Mouse (Mus musculus): ENCODE measurements around the gene Dcst2. TPM values are rescaled to one million over a fixed set of nuclear protein-coding genes. Genes with fewer than 3 reads are reported as not detected.

The Dcst2 gene
- polyA plus RNA-seq, 1 experiment from 2014 or later = 10.0 TPM

GRCm38 (mm10) chr3:89330346-89330745 is 31.4 kb upstream of the Dcst2 start:
- H3K36me3 ChIP-seq (ENCODE audit: control insufficient read depth, insufficient read depth) = peaks cover 23% of the 10 kb centered on the region
- ATAC-seq = no peak
- no peaks in the 10 kb centered on the region for H3K9me3 ChIP-seq (ENCODE audit: control insufficient read depth)
- no peak for TF ChIP-seq CTCF (IDR thresholded peaks at IDR 0.05; ENCODE audit: low read depth)
- no peak overlapping the region for H3K4me3 ChIP-seq (ENCODE audit: low read depth, low read length)
- WGBS = 71% methylated on average over 3 of the region's 3 CpGs
- H3K27ac ChIP-seq (ENCODE audit: low read depth, low read length) = no peak overlapping the region
- H3K9ac ChIP-seq (ENCODE audit: low read depth, low read length) = no peak overlapping the region
- H3K4me1 ChIP-seq (replicated peaks; ENCODE audit: control insufficient read depth, insufficient read depth, low read length) = no peaks in the 10 kb centered on the region
- H3K4me2 ChIP-seq (replicated peaks; ENCODE audit: low read depth) = no peak overlapping the region
- no peaks in the 10 kb centered on the region for H3K27me3 ChIP-seq (replicated peaks; ENCODE audit: control insufficient read depth, insufficient read depth, low read length)

DNA sequence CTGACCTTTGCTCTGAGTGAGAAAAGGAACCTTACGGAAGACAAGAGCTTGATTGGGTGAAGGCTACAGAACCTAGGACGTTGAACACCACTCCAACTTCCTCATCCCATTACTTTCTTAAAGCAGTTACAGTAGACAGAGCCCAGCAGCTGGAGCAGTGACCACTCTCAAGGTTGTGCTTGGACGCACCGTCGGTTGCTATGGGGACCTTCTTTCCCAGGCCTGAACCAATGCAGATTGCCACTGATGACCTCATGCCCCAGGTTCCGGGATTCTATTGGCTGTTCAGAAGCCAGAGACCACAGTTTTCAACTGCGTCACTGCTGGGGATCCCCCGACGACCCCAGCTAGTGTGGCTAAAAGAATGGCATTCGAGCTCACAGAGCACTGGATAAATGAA is 30.8 kb upstream of the Dcst2 start:
- no peak for TF ChIP-seq CTCF (IDR thresholded peaks at IDR 0.05; ENCODE audit: low read depth)
- ATAC-seq = no peak
- H3K9ac ChIP-seq (ENCODE audit: low read depth, low read length) = no peak overlapping the region
- no peaks in the 10 kb centered on the region for H3K4me1 ChIP-seq (replicated peaks; ENCODE audit: control insufficient read depth, insufficient read depth, low read length)
- no peaks in the 10 kb centered on the region for H3K27me3 ChIP-seq (replicated peaks; ENCODE audit: control insufficient read depth, insufficient read depth, low read length)
- peaks cover 23% of the 10 kb centered on the region for H3K36me3 ChIP-seq (ENCODE audit: control insufficient read depth, insufficient read depth)
- H3K4me3 ChIP-seq (ENCODE audit: low read depth, low read length) = no peak overlapping the region
- H3K4me2 ChIP-seq (replicated peaks; ENCODE audit: low read depth) = no peak overlapping the region
- H3K27ac ChIP-seq (ENCODE audit: low read depth, low read length) = no peak overlapping the region
- H3K9me3 ChIP-seq (ENCODE audit: control insufficient read depth) = no peaks in the 10 kb centered on the region
- WGBS = 29% methylated on average over 10 of the region's 10 CpGs

- TF ChIP-seq CTCF (IDR thresholded peaks at IDR 0.05; ENCODE audit: low read depth) = no peak
- Histone ChIP-seq H3K36me3 (ENCODE audit: control insufficient read depth, insufficient read depth) (peaks cover 23% of the 10 kb centered on the region), H3K4me2 (replicated peaks; ENCODE audit: low read depth) (no peak overlapping the region), H3K27me3 (replicated peaks; ENCODE audit: control insufficient read depth, insufficient read depth, low read length) (no peaks in the 10 kb centered on the region), H3K9me3 (ENCODE audit: control insufficient read depth) (no peaks in the 10 kb centered on the region), H3K4me1 (replicated peaks; ENCODE audit: control insufficient read depth, insufficient read depth, low read length) (no peaks in the 10 kb centered on the region), H3K27ac (ENCODE audit: low read depth, low read length) (no peak overlapping the region), H3K4me3 (ENCODE audit: low read depth, low read length) (no peak overlapping the region), H3K9ac (ENCODE audit: low read depth, low read length) (no peak overlapping the region)
- ATAC-seq = peak; percentile 69
- 54% methylated on average over 13 of the region's 13 CpGs for WGBS
Observed at GRCm38 (mm10) chr3:89331561-89331960, 30.2 kb upstream of the Dcst2 start.

GRCm38 (mm10) chr3:89332013-89332412 is 29.8 kb upstream of the Dcst2 start:
- H3K4me1 ChIP-seq (replicated peaks; ENCODE audit: control insufficient read depth, insufficient read depth, low read length) = 0 out of 2 replicates have a peak, but pooled peaks cover 2% of the 10 kb centered on the region
- no peak overlapping the region for H3K27ac ChIP-seq (ENCODE audit: low read depth, low read length)
- WGBS = 45% methylated on average over 10 of the region's 10 CpGs
- no peaks in the 10 kb centered on the region for H3K27me3 ChIP-seq (replicated peaks; ENCODE audit: control insufficient read depth, insufficient read depth, low read length)
- TF ChIP-seq CTCF (IDR thresholded peaks at IDR 0.05; ENCODE audit: low read depth) = no peak
- H3K4me3 ChIP-seq (ENCODE audit: low read depth, low read length) = no peak overlapping the region
- no peak overlapping the region for H3K9ac ChIP-seq (ENCODE audit: low read depth, low read length)
- no peak overlapping the region for H3K4me2 ChIP-seq (replicated peaks; ENCODE audit: low read depth)
- no peak; the same call in 1 of the 2 replicates for ATAC-seq
- no peaks in the 10 kb centered on the region for H3K9me3 ChIP-seq (ENCODE audit: control insufficient read depth)
- peaks cover 23% of the 10 kb centered on the region for H3K36me3 ChIP-seq (ENCODE audit: control insufficient read depth, insufficient read depth)

- Histone ChIP-seq H3K9me3 (ENCODE audit: control insufficient read depth) (no peaks in the 10 kb centered on the region), H3K27me3 (replicated peaks; ENCODE audit: control insufficient read depth, insufficient read depth, low read length) (no peaks in the 10 kb centered on the region), H3K4me1 (replicated peaks; ENCODE audit: control insufficient read depth, insufficient read depth, low read length) (0 out of 2 replicates have a peak, but pooled peaks cover 2% of the 10 kb centered on the region), H3K27ac (ENCODE audit: low read depth, low read length) (no peak overlapping the region), H3K4me2 (replicated peaks; ENCODE audit: low read depth) (0 out of 2 replicates have a peak overlapping the region, but pooled peaks have one; percentile 24), H3K36me3 (ENCODE audit: control insufficient read depth, insufficient read depth) (peaks cover 23% of the 10 kb centered on the region), H3K4me3 (ENCODE audit: low read depth, low read length) (no peak overlapping the region), H3K9ac (ENCODE audit: low read depth, low read length) (no peak overlapping the region)
- TF ChIP-seq CTCF (IDR thresholded peaks at IDR 0.05; ENCODE audit: low read depth) = no peak
- ATAC-seq = peak; percentile 6; the same call in 1 of the 2 replicates
- WGBS = 30% methylated on average over 12 of the region's 12 CpGs
Observed at GRCm38 (mm10) chr3:89332476-89332875, 29.3 kb upstream of the Dcst2 start.

DNA sequence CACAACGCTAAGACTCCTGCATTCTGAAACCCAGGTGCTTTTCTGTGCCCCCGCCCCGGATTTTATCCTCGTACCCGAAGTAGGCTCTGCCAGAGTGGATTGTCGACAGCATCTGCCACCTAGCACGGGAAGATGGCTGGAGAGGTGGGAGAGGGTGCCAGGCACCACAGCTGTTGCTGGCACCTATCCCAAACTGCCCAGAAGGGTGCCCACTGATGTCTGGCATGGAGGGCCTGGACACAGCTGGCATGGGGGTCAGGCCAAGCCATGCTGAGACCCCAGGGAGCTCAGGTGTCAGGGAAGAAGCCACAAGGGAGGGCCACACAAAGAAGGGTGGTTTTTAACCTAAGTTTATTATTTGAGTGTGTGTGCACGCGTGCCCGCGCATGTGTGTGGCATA is 28.7 kb upstream of the Dcst2 start:
- H3K36me3 ChIP-seq (ENCODE audit: control insufficient read depth, insufficient read depth) = peaks cover 23% of the 10 kb centered on the region
- peaks cover 3% of the 10 kb centered on the region; the same call in 1 of the 2 replicates for H3K4me1 ChIP-seq (replicated peaks; ENCODE audit: control insufficient read depth, insufficient read depth, low read length)
- WGBS = 58% methylated on average over 11 of the region's 11 CpGs
- no peak for TF ChIP-seq CTCF (IDR thresholded peaks at IDR 0.05; ENCODE audit: low read depth)
- H3K27me3 ChIP-seq (replicated peaks; ENCODE audit: control insufficient read depth, insufficient read depth, low read length) = no peaks in the 10 kb centered on the region
- no peak overlapping the region for H3K4me2 ChIP-seq (replicated peaks; ENCODE audit: low read depth)
- H3K9ac ChIP-seq (ENCODE audit: low read depth, low read length) = no peak overlapping the region
- no peak overlapping the region for H3K4me3 ChIP-seq (ENCODE audit: low read depth, low read length)
- no peaks in the 10 kb centered on the region for H3K9me3 ChIP-seq (ENCODE audit: control insufficient read depth)
- H3K27ac ChIP-seq (ENCODE audit: low read depth, low read length) = no peak overlapping the region
- no peak for ATAC-seq

DNA sequence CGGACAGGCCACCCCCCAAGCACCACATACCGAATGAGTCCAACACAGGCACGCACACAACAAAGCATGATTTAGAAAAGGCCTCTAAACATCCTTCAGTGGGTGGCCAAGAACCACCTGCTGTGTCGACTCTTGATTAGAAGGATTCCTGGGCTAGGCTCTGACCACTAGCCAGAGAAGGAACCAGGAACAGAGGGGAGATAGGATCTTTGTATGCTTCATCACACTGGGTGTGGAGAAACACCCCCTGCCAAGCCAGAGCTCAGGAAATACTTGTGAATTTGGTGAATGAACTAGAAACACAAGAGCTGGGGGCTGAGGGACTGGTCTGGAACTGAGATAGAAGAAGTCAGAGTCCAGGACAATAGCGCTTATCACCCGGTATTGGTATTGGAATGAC is 25.2 kb upstream of the Dcst2 start:
- H3K27me3 ChIP-seq (replicated peaks; ENCODE audit: control insufficient read depth, insufficient read depth, low read length) = no peaks in the 10 kb centered on the region
- 10% methylated on average over 6 of the region's 6 CpGs for WGBS
- peak overlapping the region; percentile 70 for H3K4me3 ChIP-seq (ENCODE audit: low read depth, low read length)
- H3K9me3 ChIP-seq (ENCODE audit: control insufficient read depth) = no peaks in the 10 kb centered on the region
- no peak for ATAC-seq
- no peak for TF ChIP-seq CTCF (IDR thresholded peaks at IDR 0.05; ENCODE audit: low read depth)
- no peak overlapping the region for H3K27ac ChIP-seq (ENCODE audit: low read depth, low read length)
- H3K9ac ChIP-seq (ENCODE audit: low read depth, low read length) = no peak overlapping the region
- H3K4me1 ChIP-seq (replicated peaks; ENCODE audit: control insufficient read depth, insufficient read depth, low read length) = peaks cover 14% of the 10 kb centered on the region
- peaks cover 23% of the 10 kb centered on the region for H3K36me3 ChIP-seq (ENCODE audit: control insufficient read depth, insufficient read depth)
- peak overlapping the region; percentile 96 for H3K4me2 ChIP-seq (replicated peaks; ENCODE audit: low read depth)
